Mouse (Mus musculus): ENCODE results near the gene Cdc6. TPM values are rescaled to one million over a fixed set of nuclear protein-coding genes. Genes with fewer than 3 reads are reported as not detected.

The Cdc6 gene
- polyA plus RNA-seq, 1 experiment from 2014 or later, result 9.0 TPM

- in situ Hi-C loops (cut with MboI; ENCODE audit: low pct_unique_long_range_greater_than_20kb), result no loop called here
- CTCF ChIA-PET, result interaction anchor here (1.6 kb wide), 1 partner anchor 8 kb away, joined by 3 read pairs; no protein-coding TSS in a partner anchor
- peak; percentile 72 for ATAC-seq
- POLR2A ChIA-PET, result interaction anchor here (0.7 to 1.5 kb wide), 5 partner anchors 7 to 19 kb away, joined by 3 to 8 read pairs (median 5); no protein-coding TSS in a partner anchor
- DNase-seq (ENCODE audit: low read depth, low spot score), result no peak
- H3K27me3 ChIP-seq, result no peaks in the 10 kb centered on the region
- no peak for TF ChIP-seq CTCF (IDR thresholded peaks at IDR 0.05)
These were observed 43.7 kb downstream of the Cdc6 start for GRCm38 (mm10) chr11:98951026-98951906.

GRCm38 (mm10) chr11:98952111-98952510 is 44.5 kb downstream of the Cdc6 start:
- no peak for DNase-seq (ENCODE audit: low read depth, low spot score)
- in situ Hi-C loops (cut with MboI; ENCODE audit: low pct_unique_long_range_greater_than_20kb), result no loop called here
- TF ChIP-seq CTCF (IDR thresholded peaks at IDR 0.05), result no peak
- POLR2A ChIA-PET, result interaction anchor here (0.7 to 1.3 kb wide), 5 partner anchors 8 to 92 kb away, joined by 3 to 9 read pairs (median 5); no protein-coding TSS in a partner anchor
- no peaks in the 10 kb centered on the region for H3K27me3 ChIP-seq
- CTCF ChIA-PET, result interaction anchor here (1.6 kb wide), 1 partner anchor 7 kb away, joined by 3 read pairs; no protein-coding TSS in a partner anchor
- ATAC-seq, result no peak

- H3K27me3 ChIP-seq, result no peaks in the 10 kb centered on the region
- ChIA-PET CTCF (no interaction called here), POLR2A (interaction anchor here (0.7 to 1.1 kb wide), 4 partner anchors 9 to 91 kb away, joined by 3 to 9 read pairs (median 4); no protein-coding TSS in a partner anchor)
- DNase-seq (ENCODE audit: low read depth, low spot score) (no peak), ATAC-seq (no peak)
- in situ Hi-C loops (cut with MboI; ENCODE audit: low pct_unique_long_range_greater_than_20kb), result no loop called here
- no peak for TF ChIP-seq CTCF (IDR thresholded peaks at IDR 0.05)
These were observed 45.1 kb downstream of the Cdc6 start for GRCm38 (mm10) chr11:98952736-98953135.

- H3K27me3 ChIP-seq, result no peaks in the 10 kb centered on the region
- no peak for TF ChIP-seq CTCF (IDR thresholded peaks at IDR 0.05)
- in situ Hi-C loops (cut with MboI; ENCODE audit: low pct_unique_long_range_greater_than_20kb), result no loop called here
- ChIA-PET CTCF (interaction anchor here (0.7 to 2.2 kb wide), 4 partner anchors 9 to 28 kb away, joined by 3 to 6 read pairs (median 5); no protein-coding TSS in a partner anchor), POLR2A (interaction anchor here (0.9 to 1.5 kb wide), 2 partner anchors 12 to 20 kb away, joined by 4 read pairs; no protein-coding TSS in a partner anchor)
- no peak for DNase-seq (ENCODE audit: low read depth, low spot score)
- ATAC-seq, result no peak
These were observed 45.8 kb downstream of the Cdc6 start for GRCm38 (mm10) chr11:98953361-98953760.

- H3K27me3 ChIP-seq, result no peaks in the 10 kb centered on the region
- no peak for TF ChIP-seq CTCF (IDR thresholded peaks at IDR 0.05)
- ChIA-PET CTCF (interaction anchor here (0.7 to 2.2 kb wide), 4 partner anchors 9 to 28 kb away, joined by 3 to 6 read pairs (median 5); no protein-coding TSS in a partner anchor), POLR2A (interaction anchor here (0.9 to 1.5 kb wide), 2 partner anchors 12 to 21 kb away, joined by 4 read pairs; no protein-coding TSS in a partner anchor)
- ATAC-seq, result no peak
- in situ Hi-C loops (cut with MboI; ENCODE audit: low pct_unique_long_range_greater_than_20kb), result no loop called here
- no peak for DNase-seq (ENCODE audit: low read depth, low spot score)
These were observed 46.3 kb downstream of the Cdc6 start for GRCm38 (mm10) chr11:98953835-98954320.

GRCm38 (mm10) chr11:98954373-98954772 is 46.8 kb downstream of the Cdc6 start:
- in situ Hi-C loops (cut with MboI; ENCODE audit: low pct_unique_long_range_greater_than_20kb), result no loop called here
- TF ChIP-seq CTCF (IDR thresholded peaks at IDR 0.05), result no peak
- ATAC-seq (no peak), DNase-seq (ENCODE audit: low read depth, low spot score) (no peak)
- ChIA-PET CTCF (interaction anchor here (1.0 to 2.2 kb wide), 3 partner anchors 10 to 21 kb away, joined by 3 to 6 read pairs (median 6); no protein-coding TSS in a partner anchor), POLR2A (interaction anchor here (0.9 to 1.5 kb wide), 2 partner anchors 13 to 21 kb away, joined by 4 read pairs; no protein-coding TSS in a partner anchor)
- no peaks in the 10 kb centered on the region for H3K27me3 ChIP-seq

- ChIA-PET CTCF (interaction anchor here (1.7 to 2.2 kb wide), 2 partner anchors 10 to 22 kb away, joined by 6 read pairs; no protein-coding TSS in a partner anchor), POLR2A (interaction anchor here (0.6 to 1.5 kb wide), 2 partner anchors 13 kb away, joined by 4 to 6 read pairs; no protein-coding TSS in a partner anchor)
- TF ChIP-seq CTCF (IDR thresholded peaks at IDR 0.05), result no peak
- no peak for ATAC-seq
- no peaks in the 10 kb centered on the region for H3K27me3 ChIP-seq
- in situ Hi-C loops (cut with MboI; ENCODE audit: low pct_unique_long_range_greater_than_20kb), result no loop called here
- DNase-seq (ENCODE audit: low read depth, low spot score), result no peak
These were observed 47.5 kb downstream of the Cdc6 start for GRCm38 (mm10) chr11:98954801-98955706.

GRCm38 (mm10) chr11:98955707-98956235 is 48.2 kb downstream of the Cdc6 start:
- CTCF ChIA-PET, result no interaction called here
- H3K27me3 ChIP-seq, result no peaks in the 10 kb centered on the region
- POLR2A ChIA-PET, result interaction anchor here (0.6 kb wide), 1 partner anchor 13 kb away, joined by 6 read pairs; no protein-coding TSS in a partner anchor
- DNase-seq (ENCODE audit: low read depth, low spot score), result no peak
- in situ Hi-C loops (cut with MboI; ENCODE audit: low pct_unique_long_range_greater_than_20kb), result no loop called here
- ATAC-seq, result no peak
- TF ChIP-seq CTCF (IDR thresholded peaks at IDR 0.05), result no peak

GRCm38 (mm10) chr11:98956340-98956739 is 48.7 kb downstream of the Cdc6 start:
- ChIA-PET CTCF (no interaction called here), POLR2A (no interaction called here)
- ATAC-seq (no peak), DNase-seq (ENCODE audit: low read depth, low spot score) (no peak)
- H3K27me3 ChIP-seq, result no peaks in the 10 kb centered on the region
- TF ChIP-seq CTCF (IDR thresholded peaks at IDR 0.05), result no peak
- in situ Hi-C loops (cut with MboI; ENCODE audit: low pct_unique_long_range_greater_than_20kb), result no loop called here

All from Patski (cell line).